Mouse (Mus musculus): ENCODE results near the gene Polr1e.
"Not testable (repeated sequence)": the region's sequence is repeated elsewhere in the genome, so short reads cannot be mapped to it uniquely, and the experiment has no call there.

Polr1e gene

DNA sequence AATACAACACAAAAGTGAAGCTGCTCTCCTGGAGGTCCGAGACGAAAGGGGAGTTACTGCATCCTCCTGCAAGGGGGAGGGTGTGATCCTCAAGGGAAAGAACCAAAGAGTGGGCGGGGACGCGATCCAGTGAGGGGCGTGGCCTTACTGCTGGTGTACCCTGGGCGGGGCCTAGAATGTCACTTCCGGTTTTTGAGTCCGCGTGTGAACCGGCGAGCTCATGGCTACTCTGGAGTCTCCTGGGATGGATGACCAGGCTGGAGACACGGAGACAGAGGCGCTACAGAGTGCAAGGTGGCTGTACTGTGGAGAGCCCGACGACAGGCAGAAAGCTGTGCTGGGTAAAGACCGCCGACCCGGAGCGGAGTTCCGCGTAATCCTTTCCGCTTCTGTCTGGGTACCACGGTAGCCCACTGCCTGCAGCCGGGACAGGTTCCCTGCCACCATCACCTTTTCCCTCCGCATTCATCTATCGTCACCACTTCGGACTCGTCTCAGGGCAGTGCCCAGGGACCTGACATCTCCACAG is at the start of gene Polr1e:
Polr1e (plus strand) TSS at position 132 of the 529 bp plus-strand sequence.
- peak; percentile 96 for DNase-seq (ENCODE audit: low read depth, low spot score)

DNA sequence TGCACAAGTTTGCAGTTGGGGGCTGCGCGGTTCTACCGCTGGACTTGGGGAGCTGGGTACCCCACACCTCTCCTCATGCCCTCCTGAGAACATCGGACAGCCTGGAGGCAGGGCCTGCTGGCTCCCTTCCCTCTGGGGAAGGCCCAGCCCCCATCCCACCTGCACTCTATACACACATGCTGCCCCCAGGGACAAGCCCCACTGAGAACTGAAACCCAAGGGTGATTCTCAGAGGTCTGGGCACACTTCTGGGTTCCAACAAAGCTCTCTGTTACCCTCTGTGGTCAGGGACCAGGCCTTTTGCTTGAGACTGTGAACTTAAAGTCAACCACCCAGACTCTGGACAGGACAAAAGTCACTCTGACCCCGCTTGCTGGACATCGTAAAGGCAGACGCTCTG is 48.3 kb upstream of the Polr1e start:
- DNase-seq (ENCODE audit: low read depth, low spot score): peak; percentile 97

DNA sequence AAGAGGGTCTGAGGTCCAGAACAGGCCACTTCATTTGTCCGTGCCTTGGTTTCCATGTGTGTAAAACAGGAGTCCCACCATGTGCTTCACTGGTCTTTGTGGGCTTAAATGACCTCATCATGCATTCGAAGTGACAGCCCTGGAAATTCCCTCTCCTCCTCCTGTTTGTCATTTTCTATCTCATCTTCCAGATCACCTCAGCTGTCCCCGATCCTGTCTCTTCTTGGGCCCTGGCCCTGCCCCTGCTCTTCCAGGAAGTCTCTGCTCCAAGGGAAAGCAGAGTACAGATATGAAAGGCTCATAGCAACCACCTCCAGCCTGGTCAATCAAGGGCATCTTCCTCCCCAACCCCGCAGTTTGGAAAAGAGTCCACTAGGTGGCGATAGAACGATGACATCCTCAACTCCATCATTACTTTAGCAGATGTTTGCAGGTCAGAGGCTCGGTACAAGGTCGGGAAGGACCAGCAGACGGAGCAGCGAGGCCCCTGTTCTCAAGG is 47.7 kb upstream of the Polr1e start:
- DNase-seq (ENCODE audit: low read depth, low spot score): peak; percentile 90

DNA sequence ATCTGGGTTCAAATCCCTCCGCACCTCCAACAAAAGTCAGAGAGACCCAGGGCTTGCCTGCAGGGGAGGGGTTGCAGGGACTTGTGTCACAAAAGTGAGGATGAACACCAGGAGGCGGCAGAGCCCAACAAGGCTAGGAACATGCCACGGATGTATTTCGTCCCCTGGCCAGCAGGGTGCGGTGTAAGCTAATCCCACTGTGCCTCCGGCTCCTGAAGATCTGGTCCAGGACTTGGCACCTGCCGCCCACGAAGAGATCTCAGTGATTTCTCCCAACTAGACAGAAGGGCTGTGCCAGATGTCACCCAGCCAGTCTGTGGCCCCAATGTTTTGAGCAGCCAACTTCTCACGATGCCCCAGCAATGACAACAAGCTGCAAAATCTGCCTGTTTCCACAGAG is 44.9 kb upstream of the Polr1e start:
- peak; percentile 84 for DNase-seq (ENCODE audit: low read depth, low spot score)

DNA sequence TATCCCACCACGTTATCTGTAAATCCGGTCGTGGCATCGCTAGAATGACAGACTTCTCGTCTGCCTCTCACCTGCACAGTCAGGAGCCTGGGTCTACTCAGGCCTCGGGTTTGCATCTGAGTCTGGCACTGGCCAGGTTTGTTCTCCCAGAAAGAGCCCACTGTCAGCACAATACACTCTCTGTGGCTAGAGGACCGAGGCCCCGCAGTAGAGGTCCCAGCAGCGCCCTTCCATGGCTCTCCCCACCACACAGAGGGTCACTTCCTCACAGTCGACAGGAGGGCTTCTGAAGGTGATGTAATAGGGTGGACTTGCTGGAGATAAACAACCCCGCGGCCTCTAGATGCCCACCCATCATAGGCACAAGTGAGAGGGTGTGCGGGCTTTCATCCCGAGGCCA is 44.5 kb upstream of the Polr1e start:
- DNase-seq (ENCODE audit: low read depth, low spot score): no peak

DNA sequence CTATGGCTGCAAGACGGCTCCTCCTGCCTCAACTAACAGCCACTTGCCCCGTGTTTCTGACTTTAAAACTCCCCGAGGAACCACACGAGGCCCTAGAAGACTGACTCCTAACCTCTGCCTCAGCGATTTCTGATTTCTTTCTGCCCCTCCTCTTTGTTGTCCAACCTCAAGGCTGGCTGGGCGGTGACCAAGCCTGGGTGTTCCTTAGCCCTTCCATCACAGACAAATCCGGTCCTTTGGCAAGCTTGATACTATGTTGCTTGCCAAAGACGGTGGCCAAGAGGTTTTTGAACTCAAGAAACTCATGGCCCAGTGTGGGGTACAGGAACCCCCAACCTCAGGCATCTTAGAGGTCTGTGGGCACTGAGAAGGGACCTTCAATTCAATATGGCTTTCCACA is 44.1 kb upstream of the Polr1e start:
- no peak for DNase-seq (ENCODE audit: low read depth, low spot score)

DNA sequence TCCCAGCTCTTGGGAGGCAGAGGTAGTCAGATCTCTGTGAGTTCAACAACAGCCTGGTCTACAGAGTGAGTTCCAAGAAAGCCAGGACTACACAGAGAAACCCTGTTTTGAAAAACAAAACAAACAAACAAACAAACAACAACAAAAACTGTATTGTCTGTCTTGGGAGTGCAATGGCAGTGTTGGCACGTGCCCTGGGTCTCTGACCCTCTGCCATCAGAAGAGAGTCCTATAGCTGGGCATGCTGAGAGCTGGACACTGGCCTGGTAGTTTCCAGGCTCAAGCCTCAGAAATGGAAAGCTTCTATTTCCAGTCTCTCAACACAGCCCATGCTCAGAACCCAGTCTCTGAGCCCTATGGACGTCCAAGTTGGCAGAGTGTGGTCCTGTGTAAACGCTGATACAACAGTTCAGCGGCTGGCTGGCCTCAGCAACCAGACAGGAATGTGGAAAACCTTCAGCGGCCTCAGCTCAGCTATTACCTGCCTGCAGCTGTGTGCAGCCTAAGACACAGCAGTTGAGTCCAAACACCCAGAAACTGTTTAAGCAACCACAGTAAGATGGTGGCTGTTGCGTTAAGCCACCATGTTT is 42.3 kb upstream of the Polr1e start:
- no peak for DNase-seq (ENCODE audit: low read depth, low spot score)

DNA sequence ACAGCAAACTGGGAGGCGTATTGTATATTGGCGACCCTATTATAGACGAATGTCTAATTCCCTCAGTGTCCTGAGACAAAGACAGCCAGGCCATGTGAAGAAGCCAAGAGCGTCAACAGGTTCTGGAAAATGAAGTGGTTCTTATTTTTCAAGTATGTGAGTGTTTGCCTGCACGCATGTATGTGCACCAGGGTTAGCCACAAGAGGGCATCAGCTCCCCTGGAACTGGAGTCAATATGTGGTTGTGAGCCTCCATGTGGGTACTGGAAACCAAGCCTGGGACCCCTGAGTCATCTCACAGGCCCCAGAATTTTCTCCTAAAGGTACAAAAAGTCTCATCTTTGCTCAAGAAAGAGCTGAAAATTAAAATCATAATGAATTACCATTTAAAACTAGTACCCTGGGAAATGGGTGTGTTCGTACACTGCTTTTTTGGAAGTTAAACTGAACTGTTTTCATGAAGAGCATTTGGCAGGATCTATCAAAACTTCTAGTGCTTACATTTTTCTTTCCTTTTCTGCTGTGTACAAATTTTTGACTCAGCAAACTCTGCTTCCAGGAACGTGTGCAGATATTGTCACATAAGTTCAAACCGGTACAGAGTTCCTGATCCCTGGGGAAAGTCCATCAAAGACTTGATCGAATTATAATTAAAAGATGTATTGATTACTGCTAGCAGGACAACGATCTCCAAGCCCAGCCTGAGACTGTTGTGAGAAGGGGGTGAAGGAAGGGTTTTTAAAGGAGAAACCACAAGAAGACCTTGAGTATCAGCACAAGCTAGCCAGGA is 41.3 kb upstream of the Polr1e start:
- peak; percentile 46 for DNase-seq (ENCODE audit: low read depth, low spot score)

DNA sequence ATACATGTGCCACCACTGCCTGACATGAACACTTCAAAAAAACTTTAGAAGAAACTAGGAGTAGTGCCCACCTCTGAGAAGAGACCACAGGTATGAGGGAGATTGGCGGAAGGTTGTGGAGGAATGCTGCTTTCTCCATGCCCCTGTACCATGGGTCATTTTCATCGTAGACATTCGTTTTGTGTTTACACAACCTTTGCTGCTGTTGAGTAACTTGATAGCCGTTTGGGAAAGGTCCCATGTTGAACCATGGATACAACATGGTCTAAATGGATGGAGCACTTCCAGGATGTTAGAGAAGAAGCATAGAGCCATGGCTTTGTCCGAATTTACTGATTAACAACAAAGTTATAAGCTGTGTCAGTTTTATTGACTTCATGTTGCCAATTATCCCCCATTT is 40.2 kb upstream of the Polr1e start:
- DNase-seq (ENCODE audit: low read depth, low spot score): no peak

DNA sequence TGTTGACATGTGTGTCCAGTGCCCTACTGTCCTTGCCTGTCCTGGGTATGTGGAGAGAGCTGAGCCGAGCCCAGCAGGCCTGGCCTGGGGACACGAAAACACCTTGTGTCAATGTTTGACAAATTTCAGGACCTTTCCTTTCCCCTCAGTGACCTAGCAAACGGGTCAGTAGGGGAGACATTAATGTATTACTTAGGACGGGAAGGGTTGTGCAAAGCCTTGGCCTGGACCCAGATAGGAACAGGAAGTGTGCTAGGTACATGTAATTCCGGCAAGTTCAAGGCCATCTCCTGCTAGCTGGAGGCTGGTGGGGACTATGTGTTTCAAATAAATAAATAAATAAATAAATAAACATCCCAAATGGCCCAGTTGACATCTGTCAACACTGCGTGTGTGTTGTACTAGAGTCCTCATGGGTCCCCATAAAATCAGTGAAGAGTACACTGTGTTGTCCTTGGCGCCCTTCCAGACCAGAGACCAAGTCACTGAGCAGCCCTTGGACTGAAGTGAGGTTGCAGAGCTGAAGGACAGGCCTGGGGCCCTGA is 38.5 kb upstream of the Polr1e start:
- no peak for DNase-seq (ENCODE audit: low read depth, low spot score)

DNA sequence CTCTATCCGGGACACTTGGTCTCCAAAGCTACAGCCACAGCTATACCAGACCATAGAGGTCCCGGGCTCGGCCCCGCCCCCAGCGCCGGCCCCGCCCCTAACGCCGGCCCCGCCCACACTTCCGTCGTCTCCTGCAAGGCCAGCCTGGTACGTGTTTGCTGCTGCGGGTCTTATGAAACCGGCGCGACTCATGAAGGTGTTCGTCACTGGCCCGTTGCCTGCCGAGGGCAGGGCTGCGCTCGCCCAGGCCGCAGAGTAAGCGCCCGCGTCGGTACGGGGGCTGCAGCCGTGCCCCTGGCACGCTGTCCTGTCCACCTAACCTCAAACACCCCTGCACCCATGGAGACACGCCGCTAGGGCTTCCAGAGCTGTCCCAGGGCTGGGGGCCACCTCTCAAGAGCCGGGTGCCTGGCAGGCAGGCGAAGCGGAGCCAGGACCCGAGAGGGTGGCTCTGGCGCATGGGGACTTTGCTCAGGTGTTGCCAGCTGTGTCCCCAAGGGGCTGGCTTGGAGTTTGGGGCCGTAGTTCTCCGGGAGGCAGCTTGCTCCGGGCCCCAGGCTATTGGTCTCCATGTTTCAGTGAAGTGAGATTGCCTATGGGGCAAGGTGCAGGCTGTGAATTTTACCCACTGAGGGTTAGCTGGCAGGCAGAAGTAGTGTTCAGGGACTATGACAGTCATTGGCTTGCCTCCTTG is 37.0 kb upstream of the Polr1e start, which contains the start of gene Grhpr:
Grhpr (plus strand) TSS at position 116 of the 694 bp plus-strand sequence.
- DNase-seq (ENCODE audit: low read depth, low spot score): peak; percentile 93

DNA sequence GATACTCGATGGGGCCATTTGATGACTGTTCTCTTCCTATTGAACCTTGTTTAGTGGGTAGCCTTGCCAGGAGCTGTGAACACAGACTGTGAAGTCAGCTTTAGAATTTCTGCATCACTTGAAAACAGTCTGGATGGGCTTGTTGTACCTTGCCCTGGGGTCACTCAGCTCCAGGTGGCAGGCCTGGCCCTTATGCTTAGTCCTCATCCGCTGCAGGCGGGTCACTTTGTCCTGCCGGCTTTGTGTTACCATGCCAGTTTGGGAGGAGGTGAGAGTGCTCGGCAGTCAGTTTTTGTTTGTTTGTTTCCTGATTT is 36.5 kb upstream of the Polr1e start:
- DNase-seq (ENCODE audit: low read depth, low spot score): no peak

DNA sequence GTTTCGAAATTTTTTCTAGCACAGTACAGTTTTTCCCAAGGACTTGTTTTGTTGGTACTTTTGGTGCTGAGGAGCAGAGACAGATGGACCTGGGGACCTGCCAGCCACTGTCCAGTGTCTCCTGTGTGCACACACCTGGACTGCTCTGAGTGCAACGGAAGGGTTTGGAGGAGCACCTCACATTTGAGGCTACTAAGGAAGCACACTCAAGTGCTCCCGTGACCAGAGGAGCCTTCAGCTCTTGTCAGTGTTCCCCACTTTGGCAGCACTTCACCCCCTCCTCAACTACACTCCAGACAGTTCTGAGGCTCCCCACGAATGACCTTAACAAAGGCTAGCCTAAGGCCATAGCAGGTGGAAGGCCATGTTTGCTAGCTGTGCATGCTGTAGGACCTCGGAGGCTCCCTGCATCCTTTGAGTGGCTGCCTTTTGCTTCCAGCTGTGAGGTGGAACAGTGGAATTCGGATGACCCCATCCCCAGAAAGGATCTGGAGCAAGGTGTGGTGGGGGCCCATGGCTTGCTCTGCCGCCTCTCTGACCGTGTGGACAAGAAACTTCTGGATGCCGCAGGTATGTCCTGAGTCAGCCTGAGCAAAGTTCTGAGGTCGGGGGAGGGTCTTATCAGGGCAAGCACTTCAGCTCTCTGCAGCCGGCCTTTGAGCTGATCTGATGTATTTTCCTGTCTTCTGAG is 35.8 kb upstream of the Polr1e start:
- DNase-seq (ENCODE audit: low read depth, low spot score): no peak

DNA sequence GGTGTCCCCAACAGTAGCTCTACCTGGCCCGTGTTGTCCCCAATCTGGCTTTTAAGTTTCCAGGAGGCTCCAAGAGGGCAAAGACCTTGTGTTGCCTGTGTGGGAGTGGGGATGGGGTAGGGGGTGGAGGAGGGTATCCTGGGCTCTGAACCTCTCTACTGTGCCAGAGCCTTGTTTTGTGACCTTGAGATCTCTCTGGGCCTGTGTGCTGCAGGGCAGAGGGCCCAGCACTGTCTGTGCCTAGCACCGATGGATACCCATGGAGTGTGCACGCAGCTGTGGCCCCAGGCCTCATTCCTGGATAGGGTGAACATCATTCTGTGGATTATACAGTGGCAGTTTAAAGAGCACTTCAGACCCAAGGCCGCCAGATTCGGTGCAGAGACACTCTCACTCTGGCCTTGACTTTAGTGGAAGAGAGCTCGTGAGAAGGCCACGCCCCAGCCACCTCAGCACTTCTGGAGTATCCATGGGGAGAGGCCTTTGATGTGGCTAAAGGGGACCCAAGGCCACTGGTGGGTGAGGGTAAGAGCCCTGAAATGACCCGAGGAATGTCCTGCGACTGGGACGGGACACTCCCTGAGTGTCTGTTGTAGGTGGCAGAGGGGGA is 35.1 kb upstream of the Polr1e start:
- DNase-seq (ENCODE audit: low read depth, low spot score): no peak

DNA sequence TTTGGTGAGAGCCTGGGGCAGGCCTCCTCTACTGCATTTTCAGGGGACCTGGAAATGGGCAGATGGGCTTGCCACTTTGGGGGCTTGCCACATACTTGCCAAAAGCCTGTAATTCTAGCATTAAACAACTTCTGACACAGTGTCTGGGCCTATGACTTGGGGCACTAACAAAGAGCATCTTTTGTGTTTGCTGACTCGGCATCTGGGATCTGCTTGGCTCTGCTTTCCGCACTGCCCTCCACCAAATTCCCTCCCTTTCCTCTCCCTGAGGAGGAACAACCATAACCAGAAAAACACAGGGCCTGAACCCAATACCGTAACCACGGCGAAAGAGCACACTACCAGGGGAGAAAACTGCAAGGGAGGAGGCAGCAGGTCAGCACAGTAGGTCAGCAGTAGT is 27.8 kb upstream of the Polr1e start:
- no peak for DNase-seq (ENCODE audit: low read depth, low spot score)

DNA sequence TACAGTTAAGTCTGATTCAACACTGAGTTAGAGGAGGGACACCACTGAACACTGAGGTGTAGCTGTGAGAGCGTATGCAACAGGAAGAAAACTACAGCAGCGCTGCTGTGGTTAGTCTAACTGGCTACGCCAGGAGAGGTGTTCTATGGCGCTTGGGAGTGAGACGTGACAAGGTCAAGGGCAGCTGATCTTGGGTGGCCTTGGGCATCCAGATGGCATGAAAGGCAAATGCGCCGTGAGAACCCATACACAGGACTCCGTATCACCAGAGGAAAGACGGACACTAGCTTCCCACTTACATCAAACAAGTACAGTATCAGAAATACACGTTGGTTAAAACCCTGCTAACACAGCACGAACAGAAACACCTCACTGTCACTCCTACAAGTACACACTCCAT is 26.1 kb upstream of the Polr1e start:
- not testable (repeated sequence) for DNase-seq (ENCODE audit: low read depth, low spot score)

DNA sequence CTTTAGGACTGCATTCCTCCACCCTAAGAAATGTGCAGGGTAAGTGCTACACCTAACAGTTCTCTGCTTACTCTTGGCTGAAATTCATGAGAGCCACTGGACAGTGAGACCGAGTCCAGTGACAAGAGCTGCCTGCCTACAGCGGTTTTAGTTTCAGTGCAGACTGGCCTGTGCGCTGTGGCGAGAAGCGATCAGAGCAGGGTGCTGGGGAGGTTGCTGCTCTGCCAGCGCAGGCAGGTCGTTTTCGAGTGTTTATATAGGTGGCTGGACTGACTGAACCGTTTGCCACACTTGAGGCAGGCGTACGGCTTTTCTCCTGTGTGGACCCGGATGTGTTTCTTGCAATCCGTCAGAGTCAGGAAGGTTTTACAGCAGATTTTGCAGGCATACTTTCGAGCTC is 25.2 kb upstream of the Polr1e start:
- DNase-seq (ENCODE audit: low read depth, low spot score): not testable (repeated sequence)

DNA sequence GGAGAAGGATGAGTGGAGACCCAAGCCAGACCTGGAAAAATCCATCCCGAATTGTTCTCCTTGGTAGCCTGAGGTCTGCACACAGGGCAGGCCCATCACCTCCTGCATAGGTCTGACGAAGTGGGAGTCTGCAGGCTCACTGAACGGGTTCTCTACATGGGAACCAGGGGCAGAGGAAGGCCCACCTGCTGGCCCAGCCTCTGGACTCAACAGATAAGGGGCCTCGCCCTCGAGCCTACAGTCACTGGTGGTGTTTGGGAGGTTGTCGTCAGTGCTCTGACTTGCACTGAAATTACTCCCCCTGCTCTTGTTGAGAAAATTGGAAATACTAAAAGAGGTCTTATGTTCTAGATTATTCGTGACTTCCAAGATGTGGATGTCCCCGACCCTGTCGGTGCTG is 24.5 kb upstream of the Polr1e start:
- no peak for DNase-seq (ENCODE audit: low read depth, low spot score)

DNA sequence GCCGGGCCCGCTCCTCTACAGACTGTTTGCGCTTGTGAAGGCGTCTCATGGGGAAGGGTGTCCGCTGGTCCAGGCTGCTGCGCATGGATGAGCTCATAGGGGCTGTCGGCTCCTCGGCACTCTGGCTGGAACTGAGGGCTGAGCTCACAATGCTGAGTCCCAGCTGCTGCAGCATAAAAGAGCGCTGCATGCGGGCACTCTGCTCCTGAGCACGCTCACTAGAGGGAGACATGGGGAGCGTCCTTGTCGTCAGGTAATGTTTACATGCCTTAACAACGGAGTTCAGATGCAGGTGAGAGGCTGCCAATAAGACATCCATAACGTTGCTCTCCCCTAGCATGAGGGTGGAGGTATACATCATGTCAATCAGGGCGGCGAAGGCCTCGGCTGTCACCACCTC is 23.6 kb upstream of the Polr1e start:
- no peak for DNase-seq (ENCODE audit: low read depth, low spot score)

DNA sequence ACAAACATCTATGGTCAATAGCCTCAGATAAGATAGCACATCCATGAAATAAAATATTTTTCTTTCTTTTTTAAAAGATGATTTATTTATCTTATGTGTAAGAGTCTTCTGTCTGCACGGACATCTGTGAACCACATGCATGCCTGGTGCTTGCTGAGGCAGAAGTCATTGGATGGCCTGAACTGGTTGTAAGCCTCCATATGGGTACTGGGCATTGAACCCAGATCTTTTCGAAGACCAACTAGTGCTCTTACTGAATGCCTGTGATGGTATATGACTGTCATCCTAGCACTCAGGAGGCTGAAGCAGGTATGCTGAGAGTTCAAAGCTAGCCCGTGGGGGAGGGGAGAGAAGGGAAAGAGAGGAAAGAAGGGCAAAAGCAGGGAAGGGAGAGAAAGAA is 20.3 kb upstream of the Polr1e start:
- no peak for DNase-seq (ENCODE audit: low read depth, low spot score)

DNA sequence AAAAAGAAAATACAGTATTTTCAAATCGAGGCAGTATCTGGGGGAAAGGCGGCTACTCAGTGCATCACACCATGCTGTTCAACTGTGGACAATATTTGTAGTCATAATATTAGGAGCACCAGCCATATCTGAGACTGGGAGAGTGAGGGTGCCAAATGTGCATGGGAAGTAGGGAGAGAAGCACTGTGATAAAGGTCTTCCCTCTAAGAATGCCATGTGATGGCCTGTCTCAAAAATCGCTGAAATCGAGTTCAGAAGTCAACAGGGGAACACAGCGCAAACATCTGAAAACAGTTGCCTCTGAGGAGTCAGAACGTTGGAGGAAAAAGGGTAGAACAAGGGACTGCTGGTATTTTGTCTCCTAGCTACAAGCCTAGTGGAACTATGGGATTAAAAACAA is 18.4 kb upstream of the Polr1e start:
- no peak for DNase-seq (ENCODE audit: low read depth, low spot score)

Measured in A20 (cell line).